Mouse (Mus musculus) kidney, adult 9 months (tissue): ENCODE data around the gene Vmn1r184.
A peak's percentile ranks its signal among the peaks of the same experiment; 100 is the strongest.
"Not testable (repeated sequence)": the region's sequence is repeated elsewhere in the genome, so short reads cannot be mapped to it uniquely, and the experiment has no call there.

Experiments used
- DNase-seq: peaks from one replicate; pipeline ENCODE4 v3.0.0; 2022

Vmn1r184 gene

GRCm38 (mm10) chr7:26260034-26260433, at the start of gene Vmn1r184:
Vmn1r184 (plus strand) TSS chr7:26260334.
- DNase-seq: not testable (repeated sequence)

GRCm38 (mm10) chr7:26303429-26304166, 43.5 kb downstream of the Vmn1r184 start:
- DNase-seq: not testable (repeated sequence)

GRCm38 (mm10) chr7:26306926-26307325, 46.8 kb downstream of the Vmn1r184 start, which contains the start of gene Cyp2a4:
Cyp2a4 (plus strand) TSS chr7:26307169.
- peak; percentile 68 for DNase-seq

GRCm38 (mm10) chr7:26311786-26312185, 51.7 kb downstream of the Vmn1r184 start:
- peak; percentile 60 for DNase-seq

- not testable (repeated sequence) for DNase-seq
Observed at GRCm38 (mm10) chr7:26315194-26315593, 55.1 kb downstream of the Vmn1r184 start.

GRCm38 (mm10) chr7:26315809-26316208, 55.7 kb downstream of the Vmn1r184 start:
- not testable (repeated sequence) for DNase-seq
